Mouse (Mus musculus) hindbrain, postnatal 0 days (tissue): ENCODE data around the gene Dars. TPM values are rescaled to one million over a fixed set of nuclear protein-coding genes. Genes with fewer than 3 reads are reported as not detected.
A peak's percentile ranks its signal among the peaks of the same experiment; 100 is the strongest.

Source experiments
- ATAC-seq: fragments of 200-750 bp; cut with Nextera tagmentation; 2 replicates; pipeline ENCODE4 v1.8.0; 2017; ENCODE audit warnings: mild to moderate bottlenecking, moderate TSS enrichment, moderate library complexity
- DNase-seq: peaks from one replicate; pipeline ENCODE4 v3.0.0-alpha.2; 2015; ENCODE audit warnings: low spot score
- H3K27ac ChIP-seq: fragments of 300-500 bp; sonication (generic); 2 replicates; pipeline ENCODE4 v1.5.1; 2014; ENCODE audit warnings: mild to moderate bottlenecking
- H3K27me3 ChIP-seq: fragments of 300-500 bp; sonication (generic); 2 replicates; pipeline ENCODE4 v1.6.1; 2014; ENCODE audit warnings: low read length, mixed read lengths; ENCODE audit not compliant: insufficient read depth
- H3K36me3 ChIP-seq: fragments of 300-500 bp; sonication (generic); 2 replicates; pipeline ENCODE4 v1.6.1; 2014; ENCODE audit warnings: low read length, mixed read lengths; ENCODE audit not compliant: insufficient read depth
- H3K4me1 ChIP-seq: fragments of 300-500 bp; sonication (generic); 2 replicates; pipeline ENCODE4 v1.6.1; 2014; ENCODE audit warnings: antibody characterized with exemption, low read length, mixed read lengths; ENCODE audit not compliant: insufficient read depth
- H3K4me2 ChIP-seq: fragments of 300-500 bp; sonication (generic); 2 replicates; pipeline ENCODE4 v1.6.1; 2014; ENCODE audit warnings: low read depth, mild to moderate bottlenecking, low read length, moderate library complexity, mixed read lengths
- H3K4me3 ChIP-seq: fragments of 300-500 bp; sonication (generic); 2 replicates; pipeline ENCODE4 v1.5.1; 2014; ENCODE audit warnings: low read length
- H3K9ac ChIP-seq: fragments of 300-500 bp; sonication (generic); replicated peaks from 2 replicates; pipeline ENCODE4 v1.6.1; 2014; ENCODE audit warnings: mild to moderate bottlenecking, low read length, moderate library complexity, mixed read lengths
- H3K9me3 ChIP-seq: fragments of 300-500 bp; sonication (generic); 2 replicates; pipeline ENCODE4 v1.6.1; 2016; ENCODE audit warnings: low read length, mixed read lengths
- CTCF ChIP-seq: IDR thresholded peaks from 2 replicates; pipeline ENCODE4 v1.5.1; 2016; ENCODE audit warnings: antibody characterized with exemption, control low read depth, low read depth
- WGBS: fragments of 180-500 bp; shearing (Covaris S2); extraction: QIAGEN DNeasy Blood & Tissue Kit; methylation state at CpG from one replicate; pipeline ENCODE4 v1.1.7; 2014; 5-methylcytosine and 5-hydroxymethylcytosine counted together
- polyA plus RNA-seq: library from polyadenylated mRNA; unstranded; fragments of >200 nt; fragmentation: Nextera tagmentation; extraction: Ambion mirVana; gene quantifications from 2 replicates; pipeline ENCODE4 v1.2.1, GENCODE M21; 2015
- total RNA-seq: library from RNA; depleted of rRNA; stranded (reverse); fragments of >200 nt; gene quantifications from 2 replicates; pipeline ENCODE4 v1.2.3, GENCODE M21; 2014; rRNA removed

Dars gene
- total RNA-seq (53.8 and 64.0 TPM in 2 replicates), polyA plus RNA-seq (130 and 139 TPM in 2 replicates)

DNA sequence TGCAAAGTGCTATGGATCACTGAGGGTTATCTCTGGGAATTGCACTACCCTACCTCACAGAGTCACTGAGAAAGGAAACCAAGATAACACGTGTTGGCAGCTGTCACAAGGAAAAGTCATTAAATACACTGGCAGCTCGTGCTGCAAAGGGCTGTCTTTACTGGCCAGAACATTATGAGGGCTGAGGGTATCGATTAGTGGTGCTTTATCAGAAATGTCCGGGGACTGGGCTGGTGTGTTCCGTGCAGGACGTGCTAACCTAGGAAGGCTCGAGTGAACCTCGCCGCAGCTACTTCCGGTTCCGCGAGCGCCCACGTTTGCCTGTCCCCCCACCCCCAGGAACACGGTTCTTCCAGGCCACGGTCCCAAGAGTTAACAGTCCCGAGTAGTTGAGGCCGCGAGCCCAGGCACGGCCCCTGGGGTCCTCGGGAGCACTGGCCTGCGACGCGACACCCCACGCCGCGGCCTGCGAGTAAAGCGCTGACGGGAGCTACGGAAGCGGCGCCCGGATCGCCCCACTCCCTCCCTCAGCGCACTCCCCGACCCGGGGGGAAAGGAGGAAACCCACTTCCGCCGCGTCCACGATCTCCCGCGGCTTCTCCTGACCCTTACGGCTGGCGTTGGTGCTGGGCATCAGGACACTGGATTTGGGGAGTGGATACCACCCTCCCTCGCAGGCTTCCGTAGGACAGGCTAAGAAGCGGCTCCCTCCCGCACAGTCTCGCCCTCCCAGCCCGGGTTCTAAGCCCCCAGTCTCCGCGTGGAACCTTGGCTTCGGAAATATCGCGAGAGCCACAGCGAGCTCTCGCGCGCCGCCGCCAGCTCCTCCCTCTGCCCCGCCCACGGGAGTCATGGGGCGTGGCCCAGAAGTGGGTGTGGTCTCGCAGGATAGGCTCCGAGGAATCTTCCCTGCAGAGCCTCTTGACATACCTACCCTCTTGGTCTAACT lies at the start of gene Dars:
Dars (minus strand) TSS at position 785 of the 949 bp plus-strand sequence.
- Histone ChIP-seq H3K4me3 (peak within 1 kb of the TSS; percentile 73), H3K36me3 (no peaks in the 10 kb centered on the region; the same call in 1 of the 2 replicates), H3K9ac (peak within 1 kb of the TSS; percentile 98), H3K9me3 (no peaks in the 10 kb centered on the region), H3K4me1 (no peaks in the 10 kb centered on the region), H3K27ac (peak within 1 kb of the TSS; percentile 94), H3K27me3 (no peaks in the 10 kb centered on the region), H3K4me2 (peak within 1 kb of the TSS; percentile 82)
- WGBS, result under 1% methylated on average over 61 of the region's 68 CpGs
- DNase-seq (peak; percentile 96), ATAC-seq (peak; percentile 97)
- TF ChIP-seq CTCF, result no peak

DNA sequence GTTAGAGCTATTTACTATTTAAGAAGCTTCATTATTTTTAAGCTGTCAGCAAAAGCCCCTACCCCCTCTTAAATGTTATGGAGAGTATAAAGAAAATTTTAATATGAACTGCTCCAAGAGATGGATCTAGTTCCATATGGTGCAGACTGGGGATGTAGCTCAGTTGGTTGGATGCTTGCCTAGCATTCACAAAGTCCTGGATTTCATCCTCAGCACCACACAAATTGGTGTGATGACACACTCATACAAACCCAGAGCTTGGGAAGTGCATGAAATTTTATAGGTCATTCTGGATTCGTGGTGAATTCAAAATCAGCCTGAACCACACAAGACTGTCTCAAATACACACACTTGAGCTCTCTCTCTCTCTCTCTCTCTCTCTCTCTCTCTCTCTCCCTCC lies 49.7 kb upstream of the Dars start:
- Histone ChIP-seq H3K9ac (no peak overlapping the region), H3K4me1 (no peaks in the 10 kb centered on the region), H3K4me2 (no peak overlapping the region), H3K4me3 (no peak overlapping the region), H3K27me3 (no peaks in the 10 kb centered on the region), H3K9me3 (no peaks in the 10 kb centered on the region), H3K27ac (no peak overlapping the region), H3K36me3 (no peaks in the 10 kb centered on the region)
- 40% methylated on average over 1 of the region's 1 CpGs for WGBS
- DNase-seq, result no peak
- no peak for ATAC-seq
- no peak for TF ChIP-seq CTCF

DNA sequence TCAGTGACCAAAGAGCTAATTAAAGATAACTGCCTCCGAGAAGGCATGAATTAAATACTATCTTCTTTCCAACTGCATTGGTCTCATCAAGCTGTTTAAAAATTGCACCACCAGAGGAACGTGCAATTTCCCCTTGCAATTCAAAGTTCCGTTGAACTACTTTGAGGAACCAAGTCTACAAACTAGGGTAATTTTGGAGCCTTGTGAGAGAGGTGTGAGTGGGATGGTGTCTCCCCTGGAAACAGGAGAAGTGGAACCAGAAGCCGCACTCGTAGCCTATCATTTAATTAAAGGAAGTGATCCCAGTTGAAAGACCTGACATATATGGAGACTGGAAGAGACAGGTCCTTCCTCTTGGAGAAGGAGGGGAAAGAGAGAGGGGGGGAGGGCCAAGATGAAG lies 46.3 kb upstream of the Dars start:
- no peak overlapping the region for H3K4me2 ChIP-seq
- 94% methylated on average over 5 of the region's 5 CpGs for WGBS
- no peaks in the 10 kb centered on the region for H3K27me3 ChIP-seq
- H3K36me3 ChIP-seq, result no peaks in the 10 kb centered on the region
- H3K4me1 ChIP-seq, result no peaks in the 10 kb centered on the region
- ATAC-seq (no peak), DNase-seq (no peak)
- H3K9ac ChIP-seq, result no peak overlapping the region
- H3K9me3 ChIP-seq, result no peaks in the 10 kb centered on the region
- no peak overlapping the region for H3K4me3 ChIP-seq
- no peak for TF ChIP-seq CTCF
- H3K27ac ChIP-seq, result no peak overlapping the region

DNA sequence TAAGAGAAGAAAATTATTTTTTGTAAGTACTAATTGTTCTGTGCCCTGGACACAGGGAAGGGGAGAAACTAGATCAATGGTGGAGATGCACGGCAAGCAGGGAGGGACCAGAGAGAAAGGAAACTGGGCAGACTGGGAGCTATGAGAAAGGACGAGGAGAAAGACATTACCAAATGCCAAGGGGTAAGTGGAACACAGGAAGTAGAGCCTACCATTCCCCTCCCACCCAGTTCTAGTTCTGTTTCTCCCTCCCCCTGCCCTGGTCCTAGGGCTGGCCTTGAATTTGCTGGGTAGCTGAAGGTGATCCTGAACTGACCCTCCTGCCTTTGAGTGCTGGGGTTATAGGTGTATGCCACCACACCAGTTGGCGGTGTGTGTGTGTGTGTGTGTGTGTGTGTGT lies 45.2 kb upstream of the Dars start:
- Histone ChIP-seq H3K4me2 (no peak overlapping the region), H3K4me1 (no peaks in the 10 kb centered on the region), H3K4me3 (no peak overlapping the region), H3K9me3 (no peaks in the 10 kb centered on the region), H3K9ac (no peak overlapping the region), H3K36me3 (no peaks in the 10 kb centered on the region), H3K27ac (no peak overlapping the region), H3K27me3 (no peaks in the 10 kb centered on the region)
- DNase-seq (no peak), ATAC-seq (no peak)
- no peak for TF ChIP-seq CTCF
- 67% methylated on average over 3 of the region's 3 CpGs for WGBS

DNA sequence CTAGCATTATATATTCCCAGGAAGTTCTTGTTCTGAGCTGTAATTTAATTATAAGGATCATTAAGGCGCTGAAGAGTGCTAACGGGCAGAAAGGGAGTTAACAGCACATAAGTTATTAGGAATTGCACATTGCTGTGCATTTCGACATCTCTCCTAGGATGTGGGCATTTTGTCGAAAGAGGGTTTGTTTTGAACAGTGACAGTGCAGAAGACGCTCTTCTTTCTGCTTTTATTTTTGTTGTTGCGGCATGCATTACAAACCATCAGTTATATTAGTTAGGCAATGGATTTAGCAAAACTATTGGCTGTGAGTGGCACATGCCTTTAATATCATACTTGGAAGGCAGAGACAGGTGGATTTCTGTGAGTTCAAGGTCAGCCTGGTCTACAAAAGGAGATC lies 43.6 kb upstream of the Dars start:
- H3K27ac ChIP-seq, result no peak overlapping the region
- DNase-seq, result no peak
- no peak for ATAC-seq
- H3K9me3 ChIP-seq, result no peaks in the 10 kb centered on the region
- 74% methylated on average over 6 of the region's 6 CpGs for WGBS
- H3K4me1 ChIP-seq, result no peaks in the 10 kb centered on the region; the same call in 1 of the 2 replicates
- no peak for TF ChIP-seq CTCF
- H3K4me2 ChIP-seq, result no peak overlapping the region
- no peak overlapping the region for H3K9ac ChIP-seq
- H3K36me3 ChIP-seq, result no peaks in the 10 kb centered on the region
- H3K4me3 ChIP-seq, result no peak overlapping the region
- no peaks in the 10 kb centered on the region for H3K27me3 ChIP-seq

DNA sequence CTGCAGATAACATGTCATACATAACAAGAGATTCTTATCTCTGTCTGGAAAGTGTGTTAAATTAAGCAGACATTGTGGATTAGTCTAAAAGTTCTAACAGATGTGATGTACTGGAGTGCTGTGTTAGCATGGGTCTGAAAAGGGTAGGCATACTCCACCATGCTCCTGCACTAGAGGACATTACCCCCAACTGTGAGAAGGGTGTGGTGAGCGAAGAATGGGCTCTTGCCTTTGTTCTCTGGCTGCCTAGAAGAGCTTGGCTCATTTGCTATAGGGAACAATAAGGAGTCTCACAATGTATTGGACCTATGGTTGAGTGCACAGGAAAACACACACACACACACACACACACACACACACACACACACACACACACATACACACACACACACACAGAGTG lies 42.3 kb upstream of the Dars start:
- WGBS, result 66% methylated on average over 1 of the region's 1 CpGs
- no peak for TF ChIP-seq CTCF
- DNase-seq, result no peak
- no peak for ATAC-seq
- H3K9ac ChIP-seq, result no peak overlapping the region
- H3K4me3 ChIP-seq, result no peak overlapping the region
- H3K36me3 ChIP-seq, result no peaks in the 10 kb centered on the region
- H3K4me1 ChIP-seq, result no peaks in the 10 kb centered on the region; the same call in 1 of the 2 replicates
- H3K27ac ChIP-seq, result no peak overlapping the region
- H3K4me2 ChIP-seq, result no peak overlapping the region
- no peaks in the 10 kb centered on the region for H3K9me3 ChIP-seq
- H3K27me3 ChIP-seq, result no peaks in the 10 kb centered on the region

DNA sequence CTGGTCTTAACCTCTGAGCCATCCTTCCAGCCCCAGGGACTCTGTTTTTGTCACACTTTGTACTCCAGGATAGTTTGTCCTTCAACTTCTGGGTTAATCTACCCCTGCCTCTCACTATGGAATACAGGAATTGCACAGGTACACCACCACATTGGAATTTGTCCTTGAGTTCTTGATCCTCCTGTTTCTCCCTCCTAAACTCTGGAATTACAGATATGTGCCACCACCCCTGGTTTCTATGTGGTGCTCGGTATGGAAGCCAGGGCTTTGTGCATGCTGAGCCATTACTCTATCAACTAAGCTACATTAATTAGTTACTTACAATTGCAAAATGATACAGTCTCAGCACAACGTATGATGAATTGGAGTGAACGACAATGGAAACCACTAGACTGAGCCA lies 41.8 kb upstream of the Dars start:
- Histone ChIP-seq H3K4me2 (no peak overlapping the region), H3K36me3 (no peaks in the 10 kb centered on the region), H3K9ac (no peak overlapping the region), H3K4me3 (no peak overlapping the region), H3K27me3 (no peaks in the 10 kb centered on the region), H3K27ac (no peak overlapping the region), H3K9me3 (no peaks in the 10 kb centered on the region), H3K4me1 (no peaks in the 10 kb centered on the region; the same call in 1 of the 2 replicates)
- TF ChIP-seq CTCF, result no peak
- 69% methylated on average over 3 of the region's 3 CpGs for WGBS
- no peak for ATAC-seq
- no peak for DNase-seq
